Mouse (Mus musculus): ENCODE results near the gene Tmsb15a. TPM values are rescaled to one million over a fixed set of nuclear protein-coding genes. Genes with fewer than 3 reads are reported as not detected.

The Tmsb15a gene
- polyA plus RNA-seq, 1 experiment from 2014 or later: not detected

- no peaks in the 10 kb centered on the region for H3K4me1 ChIP-seq (replicated peaks)
- peaks cover 41% of the 10 kb centered on the region for H3K27me3 ChIP-seq (ENCODE audit: insufficient read depth, poor library complexity, severe bottlenecking)
- WGBS: 80% methylated on average over 3 of the region's 3 CpGs
- DNase-seq (ENCODE audit: low spot score): no peak
- H3K36me3 ChIP-seq: no peaks in the 10 kb centered on the region
- H3K4me3 ChIP-seq: no peak overlapping the region
- no peak overlapping the region for H3K27ac ChIP-seq
- no peaks in the 10 kb centered on the region for H3K9me3 ChIP-seq
Measured at GRCm38 (mm10) chrX:135687802-135688201, 37.3 kb downstream of the Tmsb15a start.

DNA sequence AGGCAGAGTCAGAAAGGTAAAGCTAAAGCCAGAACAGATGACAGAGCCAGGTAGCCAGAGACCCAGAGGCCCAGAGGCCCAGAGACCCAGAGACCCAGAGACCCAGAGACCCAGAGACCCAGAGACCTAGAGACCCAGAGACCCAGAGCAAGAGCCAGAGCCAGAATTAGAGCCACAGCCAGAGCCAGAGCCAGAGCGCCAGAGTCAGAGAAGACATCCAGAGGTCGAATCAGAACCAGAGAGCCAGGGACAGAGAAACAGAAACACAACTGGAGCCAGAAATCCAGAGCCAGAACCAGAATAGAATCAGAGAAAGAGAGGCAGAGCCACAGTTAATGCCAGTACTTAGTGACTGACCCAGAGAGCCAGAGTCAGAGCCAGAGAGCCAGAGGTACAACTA lies 43.2 kb downstream of the Tmsb15a start:
- no peak overlapping the region for H3K27ac ChIP-seq
- 83% methylated on average over 2 of the region's 2 CpGs for WGBS
- H3K4me1 ChIP-seq (replicated peaks): no peaks in the 10 kb centered on the region
- H3K9me3 ChIP-seq: no peaks in the 10 kb centered on the region
- DNase-seq (ENCODE audit: low spot score): no peak
- H3K27me3 ChIP-seq (ENCODE audit: insufficient read depth, poor library complexity, severe bottlenecking): peaks cover 38% of the 10 kb centered on the region
- no peaks in the 10 kb centered on the region for H3K36me3 ChIP-seq
- no peak overlapping the region for H3K4me3 ChIP-seq

Other genes starting within 250 kb of the Tmsb15a start
- gene AV320801, start 230.7 kb downstream of the Tmsb15a start, polyA plus RNA-seq (2016; fragmentation: Nextera tagmentation; extraction: Ambion mirVana): not detected in 2 replicates
- not detected in 2 replicates for gene Nxf7, start 126.5 kb downstream of the Tmsb15a start, polyA plus RNA-seq (2016; fragmentation: Nextera tagmentation; extraction: Ambion mirVana)
- not detected in 2 replicates for gene Prame, start 97.6 kb downstream of the Tmsb15a start, polyA plus RNA-seq (2016; fragmentation: Nextera tagmentation; extraction: Ambion mirVana)
- 0.11 TPM in 1 of 2 replicates, not detected in the other for gene Tcp11x2, start 31.5 kb downstream of the Tmsb15a start, polyA plus RNA-seq (2016; fragmentation: Nextera tagmentation; extraction: Ambion mirVana)
- 8.8 and 9.7 TPM in 2 replicates for gene Armcx5, start 17.5 kb upstream of the Tmsb15a start, polyA plus RNA-seq (2016; fragmentation: Nextera tagmentation; extraction: Ambion mirVana)
- gene Gprasp1, start 17.5 kb upstream of the Tmsb15a start, polyA plus RNA-seq (2016; fragmentation: Nextera tagmentation; extraction: Ambion mirVana): 46.1 and 48.6 TPM in 2 replicates
- gene Bhlhb9, start 72.3 kb upstream of the Tmsb15a start, polyA plus RNA-seq (2016; fragmentation: Nextera tagmentation; extraction: Ambion mirVana): 46.1 and 51.0 TPM in 2 replicates
- 23.9 and 31.5 TPM in 2 replicates for gene Gprasp2, start 113.8 kb upstream of the Tmsb15a start, polyA plus RNA-seq (2016; fragmentation: Nextera tagmentation; extraction: Ambion mirVana)